Mouse (Mus musculus): ENCODE data around the gene Stat5a. TPM values are rescaled to one million over a fixed set of nuclear protein-coding genes. Genes with fewer than 3 reads are reported as not detected.

Stat5a gene
- total and polyA plus RNA-seq, 2 experiments from 2014 or later: 4.0 to 5.1 TPM

DNA sequence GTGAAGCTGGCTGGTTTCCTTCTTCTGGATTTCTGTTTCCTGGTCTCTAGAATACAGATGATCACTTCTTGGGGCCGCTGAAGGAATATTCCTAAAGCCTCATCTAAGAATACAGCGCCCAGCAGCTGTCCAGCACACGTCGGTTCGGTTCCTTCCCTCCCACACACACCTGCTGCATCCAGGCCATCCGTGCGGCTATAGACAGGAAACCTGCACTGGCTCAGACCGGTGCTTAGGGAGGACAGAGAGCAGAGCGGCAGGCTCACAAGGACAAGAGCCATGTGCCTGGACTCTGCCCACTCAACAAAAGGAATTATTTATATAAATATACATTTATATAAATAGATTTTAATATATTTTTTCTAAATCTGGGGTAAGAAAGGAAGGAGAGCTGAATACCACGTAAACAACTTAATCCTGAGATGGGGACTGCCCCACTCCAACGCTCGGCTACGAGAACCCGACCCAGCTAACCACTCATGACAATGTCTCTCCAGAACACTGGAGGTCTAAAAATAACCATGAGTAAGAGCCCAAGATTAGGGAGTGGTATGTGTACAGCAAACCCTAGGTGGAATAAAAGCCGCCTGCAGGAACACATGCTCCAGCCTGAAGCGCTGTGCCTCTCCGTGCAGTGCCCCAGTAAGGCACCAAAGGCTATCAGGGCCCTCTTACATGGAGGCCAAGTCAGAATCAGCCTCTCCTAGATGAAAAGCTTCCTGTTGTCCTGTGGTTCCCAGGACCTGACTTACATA, 53.4 kb downstream of the Stat5a start:
- no peak overlapping the region for H3K4me3 ChIP-seq (ENCODE audit: low read depth, low read length)
- DNase-seq (ENCODE audit: low spot score) (no peak), ATAC-seq (ENCODE audit: low FRiP score) (no peak)
- no peak for TF ChIP-seq CTCF (IDR thresholded peaks at IDR 0.05)
- H3K4me2 ChIP-seq (ENCODE audit: low read depth, low read length, poor library complexity, severe bottlenecking): no peak overlapping the region
- no peaks in the 10 kb centered on the region for H3K4me1 ChIP-seq (ENCODE audit: insufficient read depth, low read length)
- H3K9ac ChIP-seq (replicated peaks; ENCODE audit: low read length, poor library complexity, severe bottlenecking): no peak overlapping the region
- no peak overlapping the region for H3K27ac ChIP-seq (ENCODE audit: low read depth, low read length)
- H3K36me3 ChIP-seq (ENCODE audit: insufficient read depth, low read length): peaks cover 8% of the 10 kb centered on the region
- 93% methylated on average over 17 of the region's 17 CpGs for WGBS
- no peaks in the 10 kb centered on the region for H3K9me3 ChIP-seq (ENCODE audit: low read length)
- H3K27me3 ChIP-seq (ENCODE audit: insufficient read depth, low read length): no peaks in the 10 kb centered on the region

DNA sequence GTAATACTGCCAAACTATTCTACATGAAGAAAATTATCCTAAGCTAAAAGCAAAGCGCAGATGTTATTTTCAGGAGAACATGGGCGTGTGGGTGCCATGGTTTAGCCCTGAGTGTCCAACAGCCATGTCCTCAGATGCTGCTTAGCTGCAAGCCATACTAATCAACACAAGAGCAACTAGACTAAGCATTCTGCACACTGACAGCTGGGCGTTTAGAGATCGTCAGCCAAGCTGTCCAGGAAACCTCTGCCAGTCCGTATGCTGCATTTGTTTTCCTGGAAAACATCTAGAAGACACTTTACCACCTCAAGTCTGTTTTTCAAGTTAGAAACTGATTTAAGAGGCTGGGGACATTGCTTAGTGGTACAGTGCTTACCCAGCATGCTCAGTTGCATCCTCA, 55.3 kb downstream of the Stat5a start:
- DNase-seq (ENCODE audit: low spot score) (peak; percentile 33), ATAC-seq (ENCODE audit: low FRiP score) (no peak)
- H3K9me3 ChIP-seq (ENCODE audit: low read length): no peaks in the 10 kb centered on the region
- H3K27me3 ChIP-seq (ENCODE audit: insufficient read depth, low read length): no peaks in the 10 kb centered on the region
- no peak overlapping the region for H3K4me2 ChIP-seq (ENCODE audit: low read depth, low read length, poor library complexity, severe bottlenecking)
- no peak for TF ChIP-seq CTCF (IDR thresholded peaks at IDR 0.05)
- H3K4me3 ChIP-seq (ENCODE audit: low read depth, low read length): no peak overlapping the region
- H3K27ac ChIP-seq (ENCODE audit: low read depth, low read length): no peak overlapping the region
- WGBS: 90% methylated on average over 5 of the region's 5 CpGs
- H3K9ac ChIP-seq (replicated peaks; ENCODE audit: low read length, poor library complexity, severe bottlenecking): no peak overlapping the region
- no peaks in the 10 kb centered on the region; the same call in 1 of the 2 replicates for H3K36me3 ChIP-seq (ENCODE audit: insufficient read depth, low read length)
- no peaks in the 10 kb centered on the region for H3K4me1 ChIP-seq (ENCODE audit: insufficient read depth, low read length)

DNA sequence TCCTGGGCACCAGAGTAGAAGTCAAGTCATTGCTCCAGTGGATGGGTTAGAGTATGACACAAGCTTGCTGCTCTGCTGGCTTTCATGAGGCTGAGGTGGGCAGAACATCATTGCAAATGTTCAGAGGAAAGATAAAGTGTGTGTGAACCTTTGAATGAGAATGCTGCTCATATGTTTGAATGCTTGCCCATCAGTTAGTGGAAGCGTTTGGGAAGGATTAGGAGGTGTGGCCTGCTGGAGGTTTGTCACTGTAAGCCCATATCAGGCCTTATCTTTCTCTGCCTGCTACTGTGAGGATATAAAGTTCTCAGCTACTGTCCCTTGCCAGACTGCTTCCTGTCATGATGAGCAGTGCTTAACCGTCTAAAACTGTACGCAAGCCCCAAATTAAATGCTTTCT, 55.9 kb downstream of the Stat5a start:
- Histone ChIP-seq H3K4me3 (ENCODE audit: low read depth, low read length) (no peak overlapping the region), H3K9ac (replicated peaks; ENCODE audit: low read length, poor library complexity, severe bottlenecking) (no peak overlapping the region), H3K36me3 (ENCODE audit: insufficient read depth, low read length) (no peaks in the 10 kb centered on the region; the same call in 1 of the 2 replicates), H3K4me2 (ENCODE audit: low read depth, low read length, poor library complexity, severe bottlenecking) (no peak overlapping the region), H3K27ac (ENCODE audit: low read depth, low read length) (no peak overlapping the region), H3K4me1 (ENCODE audit: insufficient read depth, low read length) (no peaks in the 10 kb centered on the region), H3K9me3 (ENCODE audit: low read length) (no peaks in the 10 kb centered on the region), H3K27me3 (ENCODE audit: insufficient read depth, low read length) (no peaks in the 10 kb centered on the region)
- no peak for DNase-seq (ENCODE audit: low spot score)
- TF ChIP-seq CTCF (IDR thresholded peaks at IDR 0.05): no peak
- ATAC-seq (ENCODE audit: low FRiP score): no peak
- 92% methylated on average over 3 of the region's 3 CpGs for WGBS

DNA sequence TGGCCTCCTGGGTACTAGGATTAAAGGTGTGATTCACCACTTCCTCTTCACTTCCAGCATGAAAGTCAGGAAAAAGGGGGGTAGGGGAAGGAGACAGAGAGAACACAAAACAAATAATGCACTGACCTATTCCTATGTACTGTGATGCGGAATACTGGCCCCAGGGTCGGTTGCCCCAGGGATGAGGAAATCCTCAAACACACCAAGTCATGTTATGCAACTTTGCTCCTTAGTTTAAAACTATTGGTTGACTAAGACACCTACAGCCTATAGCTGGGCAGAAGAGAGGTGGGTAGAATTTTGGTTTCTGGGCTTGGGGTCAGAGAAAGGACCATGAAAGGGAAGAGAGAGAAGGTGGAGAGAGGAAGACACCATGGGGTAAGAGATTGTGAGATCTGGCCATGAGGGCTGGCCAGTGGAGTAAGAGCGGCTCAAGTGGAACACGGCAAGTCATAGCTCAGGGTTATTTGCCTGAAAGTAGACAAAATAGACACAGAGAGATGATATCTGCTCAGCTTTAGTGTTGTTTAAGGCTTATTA, 57.4 kb downstream of the Stat5a start:
- no peak overlapping the region for H3K4me3 ChIP-seq (ENCODE audit: low read depth, low read length)
- ATAC-seq (ENCODE audit: low FRiP score) (no peak), DNase-seq (ENCODE audit: low spot score) (no peak)
- no peak overlapping the region for H3K9ac ChIP-seq (replicated peaks; ENCODE audit: low read length, poor library complexity, severe bottlenecking)
- H3K4me1 ChIP-seq (ENCODE audit: insufficient read depth, low read length): no peaks in the 10 kb centered on the region
- H3K27me3 ChIP-seq (ENCODE audit: insufficient read depth, low read length): no peaks in the 10 kb centered on the region
- no peak overlapping the region for H3K27ac ChIP-seq (ENCODE audit: low read depth, low read length)
- H3K4me2 ChIP-seq (ENCODE audit: low read depth, low read length, poor library complexity, severe bottlenecking): no peak overlapping the region
- TF ChIP-seq CTCF (IDR thresholded peaks at IDR 0.05): no peak
- WGBS: 96% methylated on average over 4 of the region's 4 CpGs
- H3K36me3 ChIP-seq (ENCODE audit: insufficient read depth, low read length): no peaks in the 10 kb centered on the region; the same call in 1 of the 2 replicates
- no peaks in the 10 kb centered on the region for H3K9me3 ChIP-seq (ENCODE audit: low read length)

DNA sequence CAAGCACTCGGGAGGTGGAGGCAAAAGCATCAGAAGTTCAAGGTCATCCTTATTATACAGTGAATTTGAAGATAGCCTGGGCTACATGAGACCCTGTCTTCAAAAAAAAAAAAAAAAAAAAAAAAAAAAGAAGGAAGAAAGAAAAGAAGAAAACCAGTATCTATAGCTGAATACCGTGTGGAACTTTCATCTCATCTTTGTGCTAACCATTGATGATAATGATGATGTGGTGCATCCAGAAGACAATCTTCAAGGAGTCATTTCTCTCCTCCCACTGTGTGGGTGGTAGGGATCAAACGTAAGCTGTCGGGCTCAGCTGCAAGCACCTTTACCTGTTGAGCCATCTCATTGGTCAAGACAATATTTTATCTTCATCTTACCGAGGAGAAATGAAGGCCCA, 58.9 kb downstream of the Stat5a start:
- Histone ChIP-seq H3K27ac (ENCODE audit: low read depth, low read length) (no peak overlapping the region), H3K4me1 (ENCODE audit: insufficient read depth, low read length) (no peaks in the 10 kb centered on the region), H3K9ac (replicated peaks; ENCODE audit: low read length, poor library complexity, severe bottlenecking) (no peak overlapping the region), H3K36me3 (ENCODE audit: insufficient read depth, low read length) (no peaks in the 10 kb centered on the region; the same call in 1 of the 2 replicates), H3K27me3 (ENCODE audit: insufficient read depth, low read length) (no peaks in the 10 kb centered on the region), H3K9me3 (ENCODE audit: low read length) (no peaks in the 10 kb centered on the region), H3K4me2 (ENCODE audit: low read depth, low read length, poor library complexity, severe bottlenecking) (no peak overlapping the region), H3K4me3 (ENCODE audit: low read depth, low read length) (no peak overlapping the region)
- no peak for TF ChIP-seq CTCF (IDR thresholded peaks at IDR 0.05)
- 89% methylated on average over 5 of the region's 5 CpGs for WGBS
- DNase-seq (ENCODE audit: low spot score) (no peak), ATAC-seq (ENCODE audit: low FRiP score) (no peak)

DNA sequence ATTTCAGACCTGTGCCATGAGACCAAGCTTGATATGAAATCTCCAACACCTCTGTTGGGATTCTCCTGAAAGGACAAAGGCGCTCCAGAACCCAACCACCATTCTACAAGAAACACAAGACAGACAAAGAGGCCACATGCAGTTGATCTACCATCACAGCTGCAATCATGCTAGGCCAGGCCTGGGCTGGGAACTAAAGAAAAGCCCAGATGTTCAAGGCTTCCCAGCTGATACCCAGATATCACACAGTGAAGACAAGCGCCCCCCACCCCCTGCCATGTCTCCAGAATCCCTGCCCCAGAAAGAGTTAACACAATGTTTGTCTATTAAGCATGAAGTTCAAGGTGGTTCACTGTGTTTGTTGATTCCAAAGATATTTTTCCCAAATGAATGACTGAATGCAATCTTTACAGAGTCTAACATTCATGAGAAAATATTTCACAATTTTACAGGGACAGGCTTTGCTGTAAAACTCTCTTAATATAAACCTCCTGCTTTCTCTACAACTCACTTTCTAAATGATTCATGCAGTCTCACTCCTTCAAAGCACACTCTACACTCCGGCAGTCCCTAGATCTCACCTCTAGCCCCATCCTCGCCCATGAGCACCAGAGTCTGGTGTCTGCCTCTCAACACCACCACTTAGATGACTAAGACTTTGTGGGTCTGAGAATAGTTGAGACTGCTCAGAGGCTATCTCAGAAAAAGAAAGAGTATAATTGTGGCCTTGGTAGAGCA, 61.9 kb downstream of the Stat5a start:
- no peak for ATAC-seq (ENCODE audit: low FRiP score)
- H3K4me3 ChIP-seq (ENCODE audit: low read depth, low read length): no peak overlapping the region
- H3K9ac ChIP-seq (replicated peaks; ENCODE audit: low read length, poor library complexity, severe bottlenecking): no peak overlapping the region
- no peaks in the 10 kb centered on the region for H3K9me3 ChIP-seq (ENCODE audit: low read length)
- H3K27me3 ChIP-seq (ENCODE audit: insufficient read depth, low read length): no peaks in the 10 kb centered on the region
- no peaks in the 10 kb centered on the region; the same call in 1 of the 2 replicates for H3K36me3 ChIP-seq (ENCODE audit: insufficient read depth, low read length)
- WGBS: 87% methylated on average over 4 of the region's 4 CpGs
- H3K4me1 ChIP-seq (ENCODE audit: insufficient read depth, low read length): no peaks in the 10 kb centered on the region
- no peak overlapping the region for H3K4me2 ChIP-seq (ENCODE audit: low read depth, low read length, poor library complexity, severe bottlenecking)
- no peak for DNase-seq (ENCODE audit: low spot score)
- no peak overlapping the region for H3K27ac ChIP-seq (ENCODE audit: low read depth, low read length)
- no peak for TF ChIP-seq CTCF (IDR thresholded peaks at IDR 0.05)
